Mouse (Mus musculus) c-Kit-positive CD71-negative TER-119-negative erythroid progenitor cells, embryonic 14.5 days (primary cell): ENCODE measurements around the gene Slmap.
A peak's percentile ranks its signal among the peaks of the same experiment; 100 is the strongest.
"Not testable (repeated sequence)": the region's sequence is repeated elsewhere in the genome, so short reads cannot be mapped to it uniquely, and the experiment has no call there.

Experiments used
- DNase-seq: peaks from one replicate; pipeline ENCODE4 v3.0.0-alpha.2; 2013; ENCODE audit warnings: low read depth

Slmap gene

DNA sequence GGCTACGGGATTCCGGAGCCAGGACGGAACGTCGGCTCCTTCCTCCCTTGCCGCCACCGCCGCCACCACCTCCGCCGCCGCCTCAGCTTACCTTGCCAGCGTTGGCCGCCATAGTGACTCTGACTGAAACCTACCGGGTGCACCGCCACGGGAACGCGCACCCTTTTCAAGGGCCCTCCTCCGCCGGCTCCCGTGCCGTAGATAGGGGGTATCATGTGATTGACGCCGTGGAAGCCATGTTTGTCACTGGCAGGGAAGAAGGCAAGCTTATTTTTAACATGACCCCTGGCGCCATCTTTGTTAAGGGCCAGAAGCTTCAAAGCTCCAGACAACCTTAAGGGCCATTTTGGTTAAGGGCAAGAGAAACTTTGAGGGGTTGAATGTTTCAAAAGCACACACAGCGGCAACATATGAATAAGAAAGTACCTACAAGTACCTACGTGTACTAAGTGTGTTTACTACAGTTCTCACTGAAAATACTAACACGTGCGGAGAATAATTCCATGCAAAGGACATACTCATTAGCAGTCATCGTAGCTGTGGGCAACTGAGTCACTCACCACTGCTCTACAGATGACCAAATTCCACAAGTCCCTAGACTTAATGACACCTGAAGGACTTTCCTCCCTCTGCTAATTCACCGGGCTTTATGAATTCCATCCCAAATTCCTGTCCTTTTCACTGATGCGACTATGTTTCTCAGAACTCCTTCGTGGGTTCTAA is at the start of gene Slmap:
Gene Slmap, minus strand, starts transcription at position 175 of the 723 bp plus-strand sequence.
- peak; percentile 100 for DNase-seq

DNA sequence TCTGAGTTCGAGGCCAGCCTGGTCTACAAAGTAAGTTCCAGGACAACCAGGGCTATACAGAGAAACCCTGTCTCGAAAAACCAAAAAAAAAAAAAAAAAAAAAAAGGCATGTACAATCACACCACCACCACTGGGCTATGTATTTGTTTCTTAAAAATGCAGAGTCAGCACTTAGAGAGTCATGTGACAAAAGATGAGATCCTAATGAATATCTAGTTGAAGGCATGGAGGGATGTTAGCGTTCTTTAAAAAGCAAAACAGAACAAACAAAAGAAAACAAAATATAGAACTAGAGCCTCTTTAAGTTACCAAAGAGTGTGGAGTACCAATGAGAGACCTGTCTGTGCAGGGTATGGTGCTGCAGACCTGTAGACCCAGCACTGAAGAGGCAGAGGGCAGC is 48.9 kb upstream of the Slmap start:
- no peak for DNase-seq

GRCm38 (mm10) chr14:26579346-26580343 is 44.9 kb upstream of the Slmap start:
- peak; percentile 83 for DNase-seq

DNA sequence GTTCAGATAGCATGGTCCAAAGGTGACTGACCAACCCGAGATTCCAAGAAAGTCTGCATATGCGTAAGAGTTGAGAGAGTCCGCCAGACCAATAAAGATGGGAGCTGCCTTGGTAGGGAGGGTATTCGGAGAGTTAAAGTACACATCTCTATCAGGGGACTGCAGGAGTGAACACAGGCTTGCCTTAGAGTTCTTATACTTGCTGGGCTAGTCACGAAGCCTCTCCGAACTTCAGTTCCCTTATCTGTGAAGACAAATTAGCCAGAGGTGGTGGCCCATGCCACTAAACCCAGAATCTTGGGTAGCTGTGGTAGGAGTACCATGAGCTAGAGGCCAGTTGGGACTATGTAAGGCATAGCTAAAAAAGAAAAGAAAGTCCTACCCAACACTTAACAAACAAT is 44.1 kb upstream of the Slmap start:
- no peak for DNase-seq

- no peak for DNase-seq
Observed at GRCm38 (mm10) chr14:26576255-26576780, 41.6 kb upstream of the Slmap start.

GRCm38 (mm10) chr14:26573556-26573955 is 38.8 kb upstream of the Slmap start, which contains the start of gene Dennd6a:
Gene Dennd6a (plus strand): TSS chr14:26573856.
- DNase-seq, result not testable (repeated sequence)

DNA sequence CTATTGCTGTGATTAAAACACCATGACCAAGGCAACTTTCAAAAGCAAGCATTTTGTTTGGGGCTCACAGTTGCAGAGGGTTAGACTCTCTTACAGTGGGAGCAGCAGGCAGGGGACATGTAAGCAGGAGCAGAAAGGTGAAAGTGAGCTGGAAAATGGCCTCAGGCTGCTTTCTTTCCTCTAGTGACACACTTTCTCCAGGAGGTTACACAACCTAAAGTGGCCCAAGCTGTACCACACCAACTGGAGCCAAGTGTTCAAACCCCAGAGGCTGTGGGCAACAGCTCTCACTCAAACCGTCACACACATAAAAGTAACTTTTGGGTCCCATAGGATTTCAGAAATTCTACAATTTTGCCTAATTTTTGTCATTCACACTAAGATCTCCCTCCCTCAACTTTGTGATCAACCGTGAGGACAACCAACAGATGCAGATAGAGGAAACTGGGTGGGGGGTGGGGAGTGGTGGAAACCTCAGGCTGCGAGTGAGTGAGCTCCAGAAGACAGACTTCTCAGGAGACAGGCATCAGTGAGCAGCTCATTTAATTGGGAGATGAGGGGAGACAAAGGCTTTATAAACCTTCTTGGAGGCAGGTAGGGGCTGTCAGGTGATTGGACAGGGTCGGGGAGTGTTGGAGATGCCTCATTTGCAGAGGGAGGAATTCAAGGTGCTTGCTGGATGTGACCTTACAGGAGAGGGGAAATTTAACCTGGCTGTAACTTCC is 37.4 kb upstream of the Slmap start:
- DNase-seq, result no peak

DNA sequence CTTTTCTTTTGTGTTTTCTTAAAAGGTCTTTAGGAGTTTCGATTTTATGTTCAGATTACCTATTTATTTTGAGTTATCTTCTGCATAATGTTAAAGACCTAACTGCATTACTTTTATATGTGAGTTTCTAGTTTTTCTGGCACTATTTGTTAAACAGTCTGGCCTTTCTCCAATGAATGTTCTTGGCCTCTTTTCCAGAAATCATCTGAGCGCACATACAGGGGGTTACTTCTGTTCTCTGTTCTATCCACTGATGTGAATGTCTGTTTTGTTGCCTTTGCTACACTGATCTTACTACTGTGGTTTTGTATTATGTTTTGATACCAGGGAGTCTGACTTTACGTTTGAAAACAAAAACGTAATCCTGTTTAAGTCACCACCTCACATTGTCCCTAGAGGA is 35.1 kb upstream of the Slmap start:
- DNase-seq, result no peak

GRCm38 (mm10) chr14:26562247-26562646 is 27.5 kb upstream of the Slmap start:
- no peak for DNase-seq

DNA sequence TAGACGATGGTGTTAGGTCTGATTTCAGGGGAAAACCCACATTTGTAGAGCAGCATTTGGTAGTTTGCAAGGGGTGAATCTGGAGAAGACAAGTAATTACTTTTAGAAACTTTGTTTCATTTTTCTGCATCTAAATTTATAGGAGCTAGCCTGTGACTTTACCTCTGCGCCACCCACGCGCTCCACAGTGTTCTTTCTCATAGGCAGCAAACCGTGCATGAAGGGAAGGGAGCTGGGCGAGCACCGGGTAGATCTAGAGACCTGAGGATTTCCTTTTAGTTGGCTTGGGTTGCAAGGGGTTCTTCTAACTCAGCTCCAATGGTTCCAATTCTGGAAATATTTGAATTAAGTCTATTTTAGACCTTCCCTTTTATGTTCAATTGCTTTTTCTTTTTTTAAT is 23.8 kb upstream of the Slmap start:
- no peak for DNase-seq

GRCm38 (mm10) chr14:26557581-26557980 is 22.9 kb upstream of the Slmap start:
- DNase-seq, result no peak

DNA sequence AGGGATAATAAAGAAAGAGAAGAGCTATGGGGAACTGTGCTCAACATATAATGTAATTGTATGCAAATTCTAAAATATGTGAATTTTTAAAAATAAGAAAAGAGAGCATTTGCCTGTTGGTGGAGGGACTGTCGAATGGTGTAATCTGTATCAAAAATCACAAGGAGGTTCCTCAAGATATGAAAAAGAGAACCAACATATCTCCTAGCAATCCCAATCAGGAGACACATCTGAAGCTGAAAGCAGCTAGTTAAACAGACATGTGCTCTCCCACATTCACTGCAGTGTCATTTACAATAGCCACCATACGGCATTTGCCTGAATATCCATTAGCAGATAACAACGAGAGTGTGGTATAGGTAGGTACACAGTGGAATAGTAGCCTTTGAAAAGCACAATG is 18.1 kb upstream of the Slmap start:
- DNase-seq, result no peak

GRCm38 (mm10) chr14:26552441-26552840 is 17.7 kb upstream of the Slmap start:
- DNase-seq, result no peak

DNA sequence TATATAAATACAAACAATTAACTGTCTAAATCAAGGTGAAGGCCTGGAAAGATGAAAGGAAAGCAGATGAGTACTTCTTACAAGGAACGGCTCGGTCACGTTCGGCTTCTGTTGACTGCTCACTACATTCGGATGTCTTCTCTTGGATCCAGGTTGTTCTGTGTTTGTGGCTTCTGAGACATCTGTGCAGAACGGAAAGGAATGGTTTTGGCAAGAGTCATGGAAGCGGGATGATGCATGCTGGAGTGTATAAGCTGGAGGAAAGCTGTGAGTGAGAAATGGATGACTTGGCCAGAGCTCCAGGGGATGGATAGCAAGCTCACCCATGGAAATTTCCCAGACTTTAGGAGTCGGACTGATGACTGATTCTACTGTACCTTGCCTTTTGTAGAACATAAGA is 16.0 kb upstream of the Slmap start:
- no peak for DNase-seq

GRCm38 (mm10) chr14:26547516-26548488 is 13.1 kb upstream of the Slmap start:
- no peak for DNase-seq

GRCm38 (mm10) chr14:26542136-26542535 is 7.4 kb upstream of the Slmap start:
- no peak for DNase-seq

DNA sequence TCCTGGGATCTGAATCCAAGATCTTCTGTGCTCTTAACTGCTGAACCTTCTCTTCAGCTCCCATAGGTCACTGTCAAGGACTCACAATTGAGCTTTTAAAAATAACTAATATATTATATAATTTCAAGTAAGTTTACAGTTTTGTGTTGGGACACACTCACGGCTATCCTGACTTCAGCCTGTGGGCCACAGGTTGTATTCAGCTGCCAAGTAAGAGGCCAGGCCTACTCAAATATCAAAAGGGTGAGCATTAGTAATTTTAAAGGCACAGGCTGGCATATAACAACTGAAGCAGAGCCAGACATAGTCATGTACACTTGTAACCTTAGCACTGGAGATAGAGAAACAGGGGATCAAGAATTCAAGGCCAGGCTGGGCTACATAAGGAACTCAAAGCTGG is 5.8 kb upstream of the Slmap start:
- DNase-seq, result no peak

GRCm38 (mm10) chr14:26539241-26539640 is 4.5 kb upstream of the Slmap start:
- DNase-seq, result no peak

DNA sequence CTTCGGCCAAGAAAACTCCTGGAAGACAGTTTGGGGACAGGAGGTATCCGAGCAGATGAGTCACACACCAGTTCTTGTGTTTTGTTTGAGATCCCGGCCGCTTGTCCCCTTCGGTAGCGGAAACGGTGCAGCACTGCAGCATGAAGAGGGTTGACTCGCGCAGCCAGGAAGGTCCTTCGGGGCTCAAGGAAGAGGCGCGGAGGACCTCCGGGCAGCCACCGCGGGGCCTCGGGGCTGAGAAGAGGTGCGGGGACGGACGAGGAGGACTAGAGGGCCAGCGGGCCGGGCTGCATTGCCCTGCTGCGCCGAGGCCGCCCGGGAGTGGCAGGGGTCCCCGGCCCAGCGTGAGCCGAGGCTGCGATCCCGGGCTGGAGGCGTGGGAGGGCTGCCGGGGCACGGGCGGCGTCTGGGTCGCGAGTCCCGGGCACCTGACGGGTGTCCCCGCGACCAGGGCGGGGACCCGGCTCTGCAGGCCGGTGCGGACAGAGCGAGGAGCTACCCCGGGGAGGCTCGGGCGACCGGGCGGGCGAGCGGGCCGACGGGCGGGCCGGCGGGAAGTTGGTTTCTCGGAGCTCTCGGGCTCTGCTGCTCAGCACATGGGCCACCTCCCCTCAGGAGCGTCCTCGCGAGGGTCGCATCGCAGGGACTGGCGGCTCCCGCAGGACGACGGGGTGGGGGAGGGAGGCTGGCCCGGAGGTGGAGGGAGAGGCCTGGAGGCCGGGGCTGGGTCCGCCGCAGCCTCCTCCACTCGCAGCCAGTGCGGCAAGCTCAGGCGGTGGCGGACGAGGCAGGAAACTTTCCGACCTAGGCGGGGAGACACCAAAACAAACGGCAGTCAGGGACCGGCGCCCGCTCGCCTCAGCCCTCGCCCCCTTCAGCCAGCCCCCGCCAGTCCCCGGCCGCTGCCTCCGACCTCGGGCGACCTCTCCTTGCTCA is 642 bp downstream of the Slmap start:
- peak; percentile 46 for DNase-seq

DNA sequence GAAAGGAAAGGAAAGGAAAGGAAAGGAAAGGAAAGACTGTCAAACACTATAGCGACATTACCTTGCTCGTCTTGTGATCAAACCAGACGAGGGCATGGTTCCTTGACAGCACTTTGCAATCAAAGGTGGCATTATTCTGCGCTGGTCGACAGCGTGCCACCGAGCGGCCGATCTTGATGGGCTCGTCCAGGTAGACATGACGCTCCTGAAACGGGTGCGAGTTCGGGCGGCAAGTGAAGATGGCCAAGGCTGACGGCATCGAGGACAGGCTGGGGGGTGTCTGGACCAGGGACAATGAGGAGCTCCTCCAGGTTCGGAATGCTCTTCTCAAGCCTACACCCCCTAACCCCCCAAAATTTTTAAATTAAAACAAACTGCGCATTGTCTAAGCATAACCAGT is 1.5 kb downstream of the Slmap start:
- DNase-seq, result no peak
